Comparison of ENCODE assay signal across 8 mouse cellular contexts in the genomic region with DNA sequence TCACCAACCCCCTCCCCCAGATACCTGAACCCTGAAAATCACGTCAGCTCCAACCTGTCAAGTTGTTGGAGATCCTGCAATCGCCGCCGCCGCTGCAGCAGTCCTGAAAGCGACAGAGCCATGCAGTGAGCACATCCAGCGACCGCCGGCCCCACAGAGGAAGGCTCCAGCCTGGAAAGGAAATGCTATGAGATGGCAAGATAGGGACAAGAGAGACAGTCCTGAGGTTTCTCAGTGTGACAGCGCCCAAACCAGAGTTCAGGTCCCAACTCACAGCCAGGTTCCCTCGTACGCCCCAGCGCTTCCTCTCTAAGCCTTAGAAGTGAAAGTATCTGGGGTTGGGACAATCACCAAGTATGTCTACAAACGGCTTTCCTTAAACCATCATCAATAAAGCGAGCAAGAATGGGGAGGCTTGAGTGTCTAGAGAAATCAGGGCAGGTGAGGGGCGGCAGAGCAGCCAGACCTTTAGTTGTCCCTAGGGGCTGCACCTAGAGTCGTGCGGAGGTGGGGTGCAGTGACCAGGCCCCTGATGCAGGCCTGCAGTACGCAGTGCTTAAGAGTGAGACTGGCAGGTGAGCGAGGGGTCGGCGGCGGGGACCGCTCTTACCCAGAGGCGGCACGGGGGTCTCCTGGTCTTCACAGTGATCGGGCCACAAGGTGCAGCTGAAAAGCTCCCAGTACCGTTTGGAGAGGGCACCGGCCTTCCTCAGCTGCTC. TPM values are rescaled to one million over a fixed set of nuclear protein-coding genes. Genes with fewer than 3 reads are reported as not detected.
DNase-seq lines count a peak whose midpoint lies in the region; ATAC-seq and TF ChIP-seq lines count a peak whose summit lies in the region.

No protein-coding gene starts in this region.

- TF ChIP-seq POLR2A in lung, adult 2 months (IDR thresholded peaks at IDR 0.05; ENCODE audit: borderline replicate concordance, extremely low read depth, low read depth, low read length) = no peak; the same call in 1 of the 2 replicates

- H3K9ac ChIP-seq in forebrain, embryonic 13.5 days = peak overlapping the region; percentile 75
- peak overlapping the region; percentile 61 for H3K9ac ChIP-seq in neural tube, embryonic 14.5 days (replicated peaks; ENCODE audit: low read depth, low read length)

- ATAC-seq in forebrain, embryonic 13.5 days = peak; percentile 41
- ATAC-seq in inflammation-experienced regulatory T-cells, adult 6 months = peak; percentile 51
- ATAC-seq in neural tube, embryonic 14.5 days (ENCODE audit: low read depth) = peak; percentile 70; the same call in 1 of the 2 replicates

- H3K27me3 ChIP-seq in forebrain, embryonic 13.5 days = no peaks in the 10 kb centered on the region; the same call in 1 of the 2 replicates
- H3K27me3 ChIP-seq in neural tube, embryonic 14.5 days (ENCODE audit: control insufficient read depth, insufficient read depth, low read length) = no peaks in the 10 kb centered on the region

- WGBS in forebrain, embryonic 13.5 days = 1% methylated on average over 29 of the region's 29 CpGs
- whole genome bisulfite sequencing in lung, adult 2 months = 0% methylated on average over 29 of the region's 29 CpGs
- WGBS in neural tube, embryonic 14.5 days = 2% methylated on average over 29 of the region's 29 CpGs

- no peak for TF ChIP-seq CTCF in lung, adult 2 months (IDR thresholded peaks at IDR 0.05; ENCODE audit: insufficient read depth, low read length)

- H3K4me3 ChIP-seq in forebrain, embryonic 13.5 days = peak overlapping the region; percentile 56
- peak overlapping the region; percentile 80 for H3K4me3 ChIP-seq in lung, adult 2 months (replicated peaks; ENCODE audit: extremely low read depth, low read depth, low read length)
- peak overlapping the region; percentile 42 for H3K4me3 ChIP-seq in neural tube, embryonic 14.5 days (ENCODE audit: low read depth, low read length)

- DNase-seq in CD4-positive, CD25-positive, alpha-beta regulatory T cell, adult 2 months (ENCODE audit: low read depth, low spot score) = peak; percentile 61
- DNase-seq in ZHBTc4 (ENCODE audit: low read depth, low spot score) = peak; percentile 47
- DNase-seq in lung, adult 2 months = peak; percentile 59
- DNase-seq in ovary, postnatal 14 days (ENCODE audit: low spot score) = no peak
- DNase-seq in yolk sac, embryonic 10.5 days (ENCODE audit: low spot score) = no peak

- H3K4me1 ChIP-seq in forebrain, embryonic 13.5 days = peaks cover 21% of the 10 kb centered on the region
- peaks cover 18% of the 10 kb centered on the region for H3K4me1 ChIP-seq in lung, adult 2 months (ENCODE audit: control insufficient read depth, insufficient read depth, low read length)
- H3K4me1 ChIP-seq in neural tube, embryonic 14.5 days (ENCODE audit: control insufficient read depth, insufficient read depth, low read length) = peaks cover 9% of the 10 kb centered on the region; the same call in 1 of the 2 replicates

- H3K9me3 ChIP-seq in forebrain, embryonic 13.5 days (replicated peaks) = no peaks in the 10 kb centered on the region
- no peaks in the 10 kb centered on the region for H3K9me3 ChIP-seq in neural tube, embryonic 14.5 days (ENCODE audit: control insufficient read depth, low read length)

- H3K36me3 ChIP-seq in forebrain, embryonic 13.5 days (ENCODE audit: poor library complexity, severe bottlenecking) = no peaks in the 10 kb centered on the region
- H3K36me3 ChIP-seq in neural tube, embryonic 14.5 days (ENCODE audit: control insufficient read depth, insufficient read depth, low read length) = no peaks in the 10 kb centered on the region

- peak overlapping the region; percentile 98 for H3K4me2 ChIP-seq in forebrain, embryonic 13.5 days
- H3K4me2 ChIP-seq in neural tube, embryonic 14.5 days (ENCODE audit: low read depth, low read length) = peak overlapping the region; percentile 97

- no peak overlapping the region for H3K27ac ChIP-seq in forebrain, embryonic 13.5 days
- H3K27ac ChIP-seq in neural tube, embryonic 14.5 days (ENCODE audit: low read depth, low read length) = no peak overlapping the region

RNA-seq across cellular contexts. Expression of gene Tor3a, which starts 0.5 kb away (rescaled TPM):
- 3.7 and 6.4 TPM in 2 replicates for polyA plus RNA-seq in forebrain, embryonic 13.5 days (2015; fragmentation: Nextera tagmentation; extraction: Ambion mirVana)
- polyA plus RNA-seq in inflammation-experienced regulatory T-cells, adult 6 months (2017; shearing (Covaris generic)) = 10 to 100 TPM; 22.7 to 27.7 (median 24.2) TPM
- polyA plus RNA-seq in lung, adult 2 months (2012; rRNA removed) = 73.2 and 105 TPM in 2 replicates
- polyA plus RNA-seq in neural tube, embryonic 14.5 days (2014; fragmentation: Nextera tagmentation; extraction: Ambion mirVana) = 1.8 and 3.2 TPM in 2 replicates

RNA-seq across cellular contexts. Expression of gene Fam20b, which starts 45.3 kb away (rescaled TPM):
- polyA plus RNA-seq in forebrain, embryonic 13.5 days (2015; fragmentation: Nextera tagmentation; extraction: Ambion mirVana) = 18.0 and 18.2 TPM in 2 replicates
- polyA plus RNA-seq in inflammation-experienced regulatory T-cells, adult 6 months (2017; shearing (Covaris generic)) = 10 to 100 TPM; 11.9 to 16.9 (median 12.2) TPM
- polyA plus RNA-seq in lung, adult 2 months (2012; rRNA removed) = 16.3 and 25.9 TPM in 2 replicates
- 28.5 and 37.2 TPM in 2 replicates for polyA plus RNA-seq in neural tube, embryonic 14.5 days (2014; fragmentation: Nextera tagmentation; extraction: Ambion mirVana)

Comparison
In these comparisons a context has a peak if more than half of its experiments do, and no peak if none do; other contexts are left out.
1. DNase-seq: peak in CD4-positive, CD25-positive, alpha-beta regulatory T cell, adult 2 months (single experiment), ZHBTc4 (single experiment) and lung, adult 2 months (single experiment); none in ovary, postnatal 14 days (single experiment) and yolk sac, embryonic 10.5 days (single experiment).
2. Peak in every context shown above with its lines, with median percentiles within 50 percentile points of each other: ATAC-seq and H3K4me3 ChIP-seq.